Mouse (Mus musculus) midbrain, embryonic 10.5 days (tissue): ENCODE measurements at regions not wholly inside any gene's neighbourhood (a gene's known extent, or its start where the extent isn't known, plus 50 kb on each side); places are given as distances from the start of the nearest gene placed in this dataset.
A peak's percentile ranks its signal among the peaks of the same experiment; 100 is the strongest.

Source experiments
- DNase-seq: peaks from one replicate; pipeline ENCODE4 v3.0.0-alpha.2; 2017; ENCODE audit warnings: low spot score
- H3K27ac ChIP-seq: fragments of 300-500 bp; sonication (generic); replicated peaks from 2 replicates; pipeline ENCODE4 v1.5.1; 2016; ENCODE audit warnings: mild to moderate bottlenecking
- H3K27me3 ChIP-seq: fragments of 300-500 bp; sonication (generic); 2 replicates; pipeline ENCODE4 v1.6.1; 2016; ENCODE audit warnings: low read depth, mild to moderate bottlenecking; ENCODE audit not compliant: poor library complexity, severe bottlenecking
- H3K36me3 ChIP-seq: fragments of 300-500 bp; sonication (generic); 2 replicates; pipeline ENCODE4 v1.6.1; 2016; ENCODE audit warnings: mild to moderate bottlenecking, moderate library complexity
- H3K4me1 ChIP-seq: fragments of 300-500 bp; sonication (generic); 2 replicates; pipeline ENCODE4 v1.6.1; 2016
- H3K4me3 ChIP-seq: fragments of 300-500 bp; sonication (generic); 2 replicates; pipeline ENCODE4 v1.5.1; 2016; ENCODE audit warnings: mild to moderate bottlenecking, moderate library complexity
- H3K9me3 ChIP-seq: fragments of 300-500 bp; sonication (generic); replicated peaks from 2 replicates; pipeline ENCODE4 v1.6.1; 2016; ENCODE audit warnings: mild to moderate bottlenecking
- WGBS: fragments of 180-500 bp; shearing (Covaris S2); methylation state at CpG from one replicate; pipeline ENCODE4 v1.1.7; 2016; 5-methylcytosine and 5-hydroxymethylcytosine counted together

GRCm38 (mm10) chr3:78412669-78413419 is 873.5 kb downstream of the Rapgef2 start:
- 76% methylated on average over 5 of the region's 5 CpGs for WGBS
- Histone ChIP-seq H3K9me3 (no peaks in the 10 kb centered on the region), H3K36me3 (no peaks in the 10 kb centered on the region), H3K27me3 (no peaks in the 10 kb centered on the region), H3K4me3 (no peak overlapping the region), H3K27ac (no peak overlapping the region), H3K4me1 (peaks cover 18% of the 10 kb centered on the region)
- DNase-seq = no peak

DNA sequence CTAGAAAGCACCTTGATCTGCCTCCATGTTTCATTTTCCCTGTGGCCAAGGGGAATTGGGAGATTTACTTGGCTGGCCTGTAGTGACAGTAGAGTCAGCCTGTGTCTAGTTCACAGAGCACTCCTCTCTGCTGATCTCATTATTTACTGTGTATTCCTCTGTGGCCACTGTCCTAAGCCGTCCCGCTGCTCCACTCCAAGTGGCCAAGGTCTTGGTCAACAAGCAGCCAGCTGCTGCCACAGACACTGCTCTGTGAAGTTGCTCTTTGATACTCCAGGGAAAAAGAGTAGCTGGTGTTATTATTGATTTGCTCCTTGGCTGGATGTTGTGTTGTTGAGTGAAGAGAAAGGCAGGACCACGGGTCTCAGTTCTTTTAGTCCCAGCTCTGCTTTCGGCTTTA is 874.9 kb downstream of the Rapgef2 start:
- WGBS = 82% methylated on average over 4 of the region's 4 CpGs
- Histone ChIP-seq H3K27ac (no peak overlapping the region), H3K4me1 (peaks cover 18% of the 10 kb centered on the region)

GRCm38 (mm10) chr3:78409237-78409636 is 877.1 kb downstream of the Rapgef2 start:
- Histone ChIP-seq H3K36me3 (no peaks in the 10 kb centered on the region), H3K27ac (no peak overlapping the region; the same call in 1 of the 2 replicates)
- DNase-seq = no peak

More for the DNA sequence above, 874.9 kb downstream of the Rapgef2 start:
- Histone ChIP-seq H3K36me3 (no peaks in the 10 kb centered on the region), H3K4me3 (no peak overlapping the region), H3K27me3 (no peaks in the 10 kb centered on the region), H3K9me3 (no peaks in the 10 kb centered on the region)
- no peak for DNase-seq

DNA sequence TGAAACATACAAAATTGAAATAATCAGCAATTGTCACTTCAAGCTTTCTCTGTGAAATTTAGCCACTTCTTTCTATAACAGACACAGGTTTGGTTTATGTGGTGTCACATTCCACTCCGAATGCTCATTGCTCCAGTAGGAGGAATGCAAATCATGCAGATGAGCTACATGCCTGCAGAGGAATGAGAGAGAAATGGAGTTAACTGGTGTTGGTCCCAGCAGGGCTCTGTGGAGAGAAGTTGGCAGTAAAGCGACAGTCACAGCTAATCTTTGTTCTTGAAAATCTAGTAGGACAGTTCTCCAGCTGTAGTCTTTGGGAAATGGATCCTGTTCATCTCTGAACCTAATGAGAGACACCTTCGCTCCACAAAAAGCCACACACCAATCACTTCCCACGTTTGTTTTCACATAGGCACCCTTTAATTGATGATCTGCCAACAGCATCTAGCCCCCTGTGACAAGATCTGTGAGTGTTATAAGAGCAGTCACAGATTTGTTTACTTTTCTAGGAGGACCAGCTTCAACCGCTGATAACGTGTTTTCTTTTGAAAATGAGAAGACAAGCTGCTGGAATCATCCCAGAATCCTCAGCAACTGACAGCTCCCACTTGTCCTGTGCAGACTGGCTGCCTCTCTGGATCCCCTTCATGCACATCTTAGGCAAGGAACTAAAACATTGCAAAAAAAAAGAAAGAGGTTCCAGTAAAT is 880.4 kb downstream of the Rapgef2 start:
- WGBS = 69% methylated on average over 6 of the region's 6 CpGs
- H3K4me3 ChIP-seq = no peak overlapping the region
- DNase-seq = no peak
- H3K9me3 ChIP-seq = no peaks in the 10 kb centered on the region
- no peak overlapping the region for H3K27ac ChIP-seq
- no peaks in the 10 kb centered on the region for H3K27me3 ChIP-seq
- peaks cover 14% of the 10 kb centered on the region for H3K4me1 ChIP-seq
- no peaks in the 10 kb centered on the region for H3K36me3 ChIP-seq

More at GRCm38 (mm10) chr3:78409237-78409636, 877.1 kb downstream of the Rapgef2 start:
- Histone ChIP-seq H3K4me1 (peaks cover 18% of the 10 kb centered on the region), H3K9me3 (no peaks in the 10 kb centered on the region), H3K27me3 (no peaks in the 10 kb centered on the region), H3K4me3 (no peak overlapping the region)
- 68% methylated on average over 3 of the region's 3 CpGs for WGBS

DNA sequence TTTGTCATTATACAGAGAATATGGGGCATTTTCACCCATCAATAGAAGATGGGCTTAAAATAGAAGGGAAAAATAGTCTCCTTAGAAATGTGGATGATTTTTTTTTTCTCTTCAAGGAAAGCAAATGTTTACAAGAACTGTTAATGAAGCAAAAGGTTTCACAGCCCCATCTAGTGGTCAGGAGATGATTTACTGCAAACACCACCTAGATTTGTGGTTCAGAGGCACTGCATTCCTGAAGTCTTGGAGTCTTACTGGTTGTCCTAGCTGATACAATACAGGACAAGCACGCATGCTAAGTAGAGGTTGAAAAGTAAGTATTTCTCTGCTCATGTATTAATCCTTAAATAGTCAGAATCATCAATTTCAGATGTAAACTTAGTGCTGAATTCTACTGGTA is 927.9 kb downstream of the Rapgef2 start:
- Histone ChIP-seq H3K36me3 (no peaks in the 10 kb centered on the region), H3K9me3 (no peaks in the 10 kb centered on the region), H3K27ac (no peak overlapping the region), H3K4me3 (no peak overlapping the region), H3K4me1 (no peaks in the 10 kb centered on the region), H3K27me3 (no peaks in the 10 kb centered on the region)
- WGBS = 60% methylated on average over 1 of the region's 1 CpGs
- DNase-seq = peak; percentile 17

- Histone ChIP-seq H3K27me3 (no peaks in the 10 kb centered on the region), H3K4me1 (no peaks in the 10 kb centered on the region), H3K9me3 (no peaks in the 10 kb centered on the region), H3K36me3 (no peaks in the 10 kb centered on the region), H3K27ac (no peak overlapping the region), H3K4me3 (no peak overlapping the region)
- WGBS = 86% methylated on average over 1 of the region's 1 CpGs
- DNase-seq = no peak
Observed at GRCm38 (mm10) chr3:78339891-78340290, 946.4 kb downstream of the Rapgef2 start.

DNA sequence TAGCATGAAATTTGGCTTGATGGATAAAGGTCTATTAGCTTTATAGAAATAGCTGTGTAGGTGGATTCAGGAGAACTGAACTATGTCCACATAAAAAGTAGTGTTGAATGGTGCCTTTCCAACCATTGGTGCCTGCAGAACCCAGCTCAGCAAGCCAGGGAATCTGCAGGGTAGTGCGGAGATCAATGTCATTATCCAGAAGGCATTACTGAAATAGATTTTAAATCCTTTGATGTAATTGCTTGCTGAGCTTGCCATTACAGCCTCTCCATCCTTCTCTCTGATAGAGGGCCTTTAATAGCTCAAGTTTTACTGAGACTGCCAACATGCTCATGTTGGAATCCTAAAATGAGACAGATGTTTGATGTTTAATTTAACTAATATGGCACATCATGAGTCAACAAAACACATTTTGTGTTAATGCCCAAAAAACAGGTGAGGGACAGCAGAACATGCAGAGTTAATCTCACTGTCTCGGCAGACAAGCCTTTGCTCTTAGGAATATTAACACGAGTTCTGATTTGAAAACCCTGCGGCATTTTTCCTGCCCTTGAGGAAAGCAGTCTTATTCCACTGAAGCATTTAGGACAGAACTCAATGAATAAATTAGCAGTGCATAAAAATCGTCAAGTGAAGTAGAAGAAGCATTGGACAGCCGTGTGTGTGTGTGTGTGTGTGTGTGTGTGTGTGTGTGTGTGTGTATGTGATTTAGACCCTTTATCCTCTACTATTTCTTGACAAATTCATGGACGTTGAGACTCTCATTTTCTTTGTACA is 974.5 kb downstream of the Rapgef2 start:
- no peak for DNase-seq
- Histone ChIP-seq H3K27me3 (no peaks in the 10 kb centered on the region), H3K36me3 (no peaks in the 10 kb centered on the region), H3K4me1 (no peaks in the 10 kb centered on the region), H3K27ac (no peak overlapping the region), H3K9me3 (no peaks in the 10 kb centered on the region), H3K4me3 (no peak overlapping the region)
- 86% methylated on average over 7 of the region's 7 CpGs for WGBS

GRCm38 (mm10) chr3:78300506-78300905 is 985.8 kb downstream of the Rapgef2 start:
- no peak for DNase-seq
- Histone ChIP-seq H3K27me3 (no peaks in the 10 kb centered on the region), H3K4me3 (no peak overlapping the region), H3K9me3 (no peaks in the 10 kb centered on the region), H3K4me1 (no peaks in the 10 kb centered on the region), H3K27ac (no peak overlapping the region), H3K36me3 (no peaks in the 10 kb centered on the region)

DNA sequence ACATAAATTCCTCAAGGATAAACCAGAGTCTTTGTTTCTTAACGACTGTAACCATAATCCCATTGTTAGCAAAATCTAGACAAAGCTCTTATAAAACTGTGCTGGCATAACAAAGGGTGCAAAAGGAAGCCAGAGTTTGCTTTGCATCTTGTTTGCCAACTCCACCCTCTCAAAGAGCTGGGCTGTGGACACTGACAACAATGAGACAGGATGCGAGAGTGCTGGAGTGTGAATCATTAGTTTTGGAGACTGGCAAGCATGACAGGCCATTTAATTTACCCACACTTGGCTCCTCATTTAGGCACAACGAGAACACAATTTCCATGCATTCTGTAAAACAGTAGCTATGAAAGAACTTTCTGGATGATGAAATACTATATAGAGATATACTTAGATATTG is 994.4 kb downstream of the Rapgef2 start:
- peaks cover 3% of the 10 kb centered on the region; the same call in 1 of the 2 replicates for H3K4me1 ChIP-seq
- no peaks in the 10 kb centered on the region for H3K36me3 ChIP-seq
- H3K27ac ChIP-seq = no peak overlapping the region
- no peak overlapping the region for H3K4me3 ChIP-seq
- H3K27me3 ChIP-seq = no peaks in the 10 kb centered on the region
- DNase-seq = no peak
- H3K9me3 ChIP-seq = no peaks in the 10 kb centered on the region
- WGBS = 42% methylated on average over 3 of the region's 3 CpGs

DNA sequence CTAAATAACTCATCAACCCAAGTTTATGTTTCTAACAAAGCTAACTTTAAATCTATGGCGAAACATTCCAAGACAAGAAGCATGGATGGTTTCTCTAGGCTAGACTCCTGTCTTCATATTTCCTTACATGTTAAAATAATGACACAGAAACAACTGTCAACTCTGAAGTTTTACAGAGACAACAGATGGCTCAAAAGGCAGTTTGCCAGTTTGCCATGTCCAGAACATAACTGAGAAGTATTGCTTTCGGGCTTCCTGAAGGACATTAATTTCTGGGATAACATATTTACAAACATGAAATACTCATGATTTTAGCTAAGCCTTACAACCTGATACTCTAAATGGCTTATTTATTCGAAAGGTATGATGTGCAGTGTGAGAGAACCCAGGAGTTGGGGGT is 1002.2 kb downstream of the Rapgef2 start:
- no peaks in the 10 kb centered on the region for H3K9me3 ChIP-seq
- no peak overlapping the region for H3K4me3 ChIP-seq
- no peak overlapping the region for H3K27ac ChIP-seq
- H3K4me1 ChIP-seq = no peaks in the 10 kb centered on the region
- no peaks in the 10 kb centered on the region for H3K36me3 ChIP-seq
- no peaks in the 10 kb centered on the region for H3K27me3 ChIP-seq
- WGBS = 90% methylated on average over 3 of the region's 3 CpGs
- DNase-seq = no peak

DNA sequence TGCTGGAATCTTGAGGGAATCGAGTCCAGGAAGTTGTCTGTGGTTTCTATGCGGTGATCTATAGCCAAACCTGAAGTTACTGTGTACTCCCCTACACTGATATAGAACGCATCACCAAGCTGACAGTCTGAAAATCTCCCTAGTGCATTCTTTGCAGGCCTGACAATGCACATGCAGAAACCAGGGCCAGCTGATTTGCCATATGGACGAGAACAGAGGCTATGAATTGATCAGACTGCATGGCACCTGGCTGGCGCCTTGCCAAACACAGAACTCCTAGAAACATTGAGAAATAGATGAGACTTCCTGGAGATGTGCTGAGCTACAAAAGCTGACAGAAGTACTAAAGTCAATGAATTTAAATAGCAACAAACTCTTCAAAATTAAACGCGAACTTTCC is 1049.4 kb downstream of the Rapgef2 start:
- Histone ChIP-seq H3K27me3 (no peaks in the 10 kb centered on the region), H3K36me3 (no peaks in the 10 kb centered on the region), H3K4me1 (no peaks in the 10 kb centered on the region), H3K27ac (no peak overlapping the region), H3K9me3 (no peaks in the 10 kb centered on the region), H3K4me3 (no peak overlapping the region)
- DNase-seq = no peak
- 87% methylated on average over 7 of the region's 7 CpGs for WGBS

DNA sequence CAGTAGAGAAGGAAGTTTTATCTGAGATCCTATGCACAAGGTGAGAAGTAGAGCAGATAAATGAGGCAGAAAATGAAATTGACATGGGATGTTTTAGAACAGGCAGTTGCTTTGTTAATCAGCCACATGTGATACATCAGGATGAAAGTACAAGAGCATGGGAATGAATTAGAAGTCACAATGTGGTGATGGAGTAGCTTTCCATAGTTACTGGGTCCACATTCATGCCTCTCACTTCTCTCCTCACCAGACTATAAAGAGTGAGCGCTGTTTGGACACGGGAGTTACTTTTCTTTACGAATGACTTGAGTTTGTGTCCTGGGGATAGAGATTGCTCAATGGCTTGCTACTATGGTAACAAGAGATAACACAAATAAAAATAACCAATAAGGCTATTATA is 1076.6 kb downstream of the Rapgef2 start:
- Histone ChIP-seq H3K27ac (no peak overlapping the region), H3K4me1 (no peaks in the 10 kb centered on the region), H3K36me3 (no peaks in the 10 kb centered on the region), H3K9me3 (no peaks in the 10 kb centered on the region), H3K4me3 (no peak overlapping the region), H3K27me3 (no peaks in the 10 kb centered on the region)
- WGBS = 85% methylated on average over 3 of the region's 3 CpGs
- no peak for DNase-seq

DNA sequence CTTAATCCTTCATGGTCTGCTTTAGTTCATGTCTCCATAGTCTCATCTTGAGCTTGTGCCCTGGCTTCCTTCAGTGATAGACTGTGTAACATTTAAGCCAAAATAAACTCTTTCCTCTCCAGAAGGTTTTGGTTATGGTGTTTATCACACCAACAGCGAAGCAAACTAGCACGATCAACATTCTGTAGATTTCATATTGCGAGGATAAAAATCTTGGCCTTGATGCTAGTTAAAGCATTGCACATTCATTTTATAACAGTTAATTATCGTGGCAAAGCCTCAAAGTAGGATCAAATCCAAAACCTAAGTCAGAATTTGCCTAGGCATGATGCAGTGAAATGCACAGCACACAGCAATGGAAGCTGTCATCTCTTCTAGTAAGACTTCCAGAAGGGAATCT is 1123.7 kb downstream of the Rapgef2 start:
- no peaks in the 10 kb centered on the region for H3K9me3 ChIP-seq
- no peak for DNase-seq
- no peaks in the 10 kb centered on the region for H3K36me3 ChIP-seq
- H3K4me3 ChIP-seq = no peak overlapping the region
- no peaks in the 10 kb centered on the region for H3K27me3 ChIP-seq
- WGBS = 94% methylated on average over 4 of the region's 4 CpGs
- no peak overlapping the region for H3K27ac ChIP-seq
- no peaks in the 10 kb centered on the region for H3K4me1 ChIP-seq
